Mouse (Mus musculus) forebrain, embryonic 10.5 days (tissue): ENCODE results near the gene Cox6a2. TPM values are rescaled to one million over a fixed set of nuclear protein-coding genes. Genes with fewer than 3 reads are reported as not detected.
A peak's percentile ranks its signal among the peaks of the same experiment; 100 is the strongest.

Experiments
- DNase-seq: peaks from one replicate; pipeline ENCODE4 v3.0.0-alpha.2; 2017; ENCODE audit warnings: low spot score; ENCODE audit errors: extremely low spot score
- H3K27ac ChIP-seq: fragments of 300-500 bp; sonication (generic); 2 replicates; pipeline ENCODE4 v1.5.1; 2016; ENCODE audit warnings: mild to moderate bottlenecking
- H3K27me3 ChIP-seq: fragments of 300-500 bp; sonication (generic); 2 replicates; pipeline ENCODE4 v1.6.1; 2016; ENCODE audit warnings: mild to moderate bottlenecking; ENCODE audit not compliant: poor library complexity, severe bottlenecking
- H3K36me3 ChIP-seq: fragments of 300-500 bp; sonication (generic); replicated peaks from 2 replicates; pipeline ENCODE4 v1.6.1; 2016; ENCODE audit warnings: mild to moderate bottlenecking, moderate library complexity
- H3K4me1 ChIP-seq: fragments of 300-500 bp; sonication (generic); 2 replicates; pipeline ENCODE4 v1.6.1; 2016
- H3K4me3 ChIP-seq: fragments of 300-500 bp; sonication (generic); 2 replicates; pipeline ENCODE4 v1.5.1; 2016; ENCODE audit warnings: mild to moderate bottlenecking, moderate library complexity
- H3K9me3 ChIP-seq: fragments of 300-500 bp; sonication (generic); 2 replicates; pipeline ENCODE4 v1.6.1; 2016; ENCODE audit warnings: mild to moderate bottlenecking, moderate library complexity
- WGBS: fragments of 180-500 bp; shearing (Covaris S2); methylation state at CpG from one replicate; pipeline ENCODE4 v1.1.7; 2016; 5-methylcytosine and 5-hydroxymethylcytosine counted together
- polyA plus RNA-seq: library from polyadenylated mRNA; unstranded; fragments of >200 nt; fragmentation: Nextera tagmentation; extraction: Ambion mirVana; gene quantifications from 2 replicates; pipeline ENCODE4 v1.2.1, GENCODE M21; 2016

Cox6a2 gene
- not detected in 2 replicates for polyA plus RNA-seq

DNA sequence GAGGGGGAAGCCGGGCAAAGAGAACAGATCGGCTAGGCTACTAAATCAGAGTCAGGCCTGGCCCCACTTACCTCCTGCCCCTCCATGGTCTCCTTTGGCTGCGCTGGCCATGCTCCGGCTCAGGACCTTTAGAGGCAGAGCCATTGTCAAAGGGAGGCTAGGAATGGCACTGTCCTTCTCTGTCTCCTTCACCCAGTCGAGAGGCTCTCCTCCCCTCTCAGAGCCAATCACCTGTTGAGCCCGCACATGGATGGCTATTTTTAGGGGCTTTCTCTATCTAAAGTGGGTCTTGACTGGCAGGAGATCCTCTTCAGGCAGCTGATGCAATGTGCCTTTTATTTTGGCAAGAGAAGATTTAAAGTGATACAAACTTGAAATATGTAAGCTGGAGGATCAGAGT lies at the start of gene Cox6a2:
Gene Cox6a2, minus strand, starts transcription at position 236 of the 400 bp plus-strand sequence.
- 80% methylated on average over 6 of the region's 6 CpGs for WGBS
- no peaks in the 10 kb centered on the region for H3K36me3 ChIP-seq
- no peaks in the 10 kb centered on the region for H3K9me3 ChIP-seq
- no peaks in the 10 kb centered on the region for H3K4me1 ChIP-seq
- no peak within 1 kb of the TSS for H3K4me3 ChIP-seq
- no peaks in the 10 kb centered on the region for H3K27me3 ChIP-seq
- DNase-seq: no peak
- H3K27ac ChIP-seq: no peak within 1 kb of the TSS

DNA sequence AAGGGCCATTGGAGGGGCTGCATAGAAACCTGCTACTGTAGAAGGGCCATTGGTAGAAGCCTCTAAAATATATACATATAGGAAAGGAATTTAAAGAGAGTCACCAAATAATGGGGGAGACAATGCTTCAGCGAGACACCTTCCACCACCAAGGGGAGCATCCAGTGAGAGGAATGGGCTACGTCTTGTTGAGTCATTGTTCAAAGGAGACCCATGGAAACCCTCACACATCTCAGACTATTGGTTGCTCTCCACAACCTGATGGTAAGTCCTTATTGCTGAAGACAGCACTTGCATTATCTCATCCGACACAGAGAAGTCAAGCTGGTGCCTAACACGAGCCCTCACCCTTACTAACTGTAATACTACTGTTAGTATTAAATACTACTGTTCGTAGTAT lies 49.6 kb upstream of the Cox6a2 start:
- Histone ChIP-seq H3K27ac (no peak overlapping the region), H3K4me1 (peaks cover 23% of the 10 kb centered on the region), H3K9me3 (no peaks in the 10 kb centered on the region), H3K36me3 (no peaks in the 10 kb centered on the region), H3K27me3 (peaks cover 39% of the 10 kb centered on the region), H3K4me3 (no peak overlapping the region)
- DNase-seq: no peak
- 90% methylated on average over 5 of the region's 5 CpGs for WGBS

DNA sequence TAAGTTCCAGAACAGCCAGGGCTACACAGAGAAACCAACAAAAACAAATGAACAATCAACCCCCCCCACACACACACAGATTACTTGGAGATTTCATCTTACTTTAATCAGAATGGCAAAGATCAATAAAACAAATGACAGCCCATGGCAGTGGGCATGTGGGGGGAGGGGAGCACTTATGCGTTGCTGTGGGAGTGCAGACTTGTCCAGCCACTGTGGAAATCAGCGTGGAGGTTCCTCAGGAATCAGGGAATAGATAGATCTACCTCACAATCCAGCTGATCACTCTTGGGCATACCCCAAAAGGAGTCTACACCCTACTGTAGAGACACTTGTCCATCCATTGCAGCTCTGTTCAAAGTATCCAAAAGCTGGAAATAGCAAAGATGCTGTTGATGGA lies 48.8 kb upstream of the Cox6a2 start:
- DNase-seq: no peak
- Histone ChIP-seq H3K36me3 (no peaks in the 10 kb centered on the region), H3K27ac (no peak overlapping the region), H3K9me3 (no peaks in the 10 kb centered on the region), H3K4me1 (peaks cover 23% of the 10 kb centered on the region), H3K27me3 (peaks cover 46% of the 10 kb centered on the region), H3K4me3 (no peak overlapping the region)
- 69% methylated on average over 2 of the region's 2 CpGs for WGBS

DNA sequence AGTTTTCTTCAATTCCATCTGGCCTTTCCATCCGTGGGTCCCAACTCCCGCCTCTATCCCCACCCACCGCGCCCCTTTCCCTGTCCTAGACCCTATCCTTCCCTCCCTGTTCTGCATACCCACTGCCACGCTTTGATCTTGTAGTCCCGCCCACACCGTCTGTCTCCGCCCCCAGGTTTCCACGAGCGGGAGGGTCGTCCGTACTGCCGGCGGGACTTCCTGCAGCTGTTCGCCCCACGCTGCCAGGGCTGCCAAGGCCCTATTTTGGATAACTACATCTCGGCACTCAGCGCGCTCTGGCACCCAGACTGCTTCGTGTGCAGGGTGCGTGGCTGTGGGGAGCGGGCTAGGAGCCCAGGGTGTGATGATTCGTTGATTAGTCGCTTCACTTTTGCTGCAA lies 46.4 kb upstream of the Cox6a2 start:
- Histone ChIP-seq H3K27me3 (peaks cover 57% of the 10 kb centered on the region), H3K27ac (peak overlapping the region; percentile 74), H3K4me3 (peak overlapping the region; percentile 52), H3K4me1 (peaks cover 30% of the 10 kb centered on the region), H3K9me3 (no peaks in the 10 kb centered on the region), H3K36me3 (no peaks in the 10 kb centered on the region; the same call in 1 of the 2 replicates)
- 11% methylated on average over 24 of the region's 24 CpGs for WGBS
- peak; percentile 57 for DNase-seq

DNA sequence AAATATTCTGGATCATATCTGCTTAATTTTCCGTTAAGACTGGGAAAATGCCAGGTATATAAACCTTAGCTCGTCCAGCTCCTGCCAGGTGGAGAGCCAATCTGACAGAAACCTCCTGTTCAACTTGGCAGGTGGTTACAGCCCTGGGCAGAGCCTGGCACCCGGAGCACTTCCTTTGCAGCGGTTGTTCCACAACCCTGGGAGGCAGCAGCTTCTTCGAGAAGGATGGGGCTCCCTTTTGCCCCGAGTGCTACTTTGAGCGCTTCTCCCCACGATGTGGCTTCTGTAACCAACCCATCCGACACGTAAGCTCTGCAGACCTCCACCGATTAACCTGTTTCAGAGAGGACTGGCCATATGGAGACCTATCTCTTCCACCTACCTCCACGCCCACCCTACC lies 45.8 kb upstream of the Cox6a2 start:
- peaks cover 57% of the 10 kb centered on the region for H3K27me3 ChIP-seq
- peak overlapping the region; percentile 74; the same call in 1 of the 2 replicates for H3K27ac ChIP-seq
- no peak for DNase-seq
- H3K4me1 ChIP-seq: peaks cover 33% of the 10 kb centered on the region
- WGBS: 52% methylated on average over 12 of the region's 12 CpGs
- no peaks in the 10 kb centered on the region; the same call in 1 of the 2 replicates for H3K36me3 ChIP-seq
- peak overlapping the region; percentile 52 for H3K4me3 ChIP-seq
- no peaks in the 10 kb centered on the region for H3K9me3 ChIP-seq

DNA sequence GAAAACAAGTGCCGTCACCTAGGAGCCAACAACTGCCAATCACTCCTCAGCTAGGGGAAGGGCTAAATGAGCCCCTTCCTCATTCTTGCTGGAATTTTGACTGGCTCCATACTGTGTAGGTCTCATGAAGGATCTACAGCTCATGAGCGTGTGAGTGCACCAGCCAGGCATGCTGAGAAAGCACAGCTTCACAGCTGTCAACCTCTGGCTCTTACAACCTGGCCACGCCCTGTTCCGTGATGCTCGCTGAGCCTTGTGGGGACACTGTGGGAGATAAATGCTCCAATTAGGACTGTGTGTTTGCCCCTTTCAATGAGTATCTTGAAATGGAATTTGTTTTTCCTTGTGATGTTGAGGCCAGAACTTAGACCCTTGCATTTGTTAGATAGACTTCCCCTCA lies 43.8 kb upstream of the Cox6a2 start:
- H3K4me1 ChIP-seq: peaks cover 44% of the 10 kb centered on the region
- H3K36me3 ChIP-seq: peaks cover 7% of the 10 kb centered on the region
- no peak overlapping the region for H3K4me3 ChIP-seq
- no peak for DNase-seq
- no peak overlapping the region for H3K27ac ChIP-seq
- 85% methylated on average over 5 of the region's 5 CpGs for WGBS
- H3K27me3 ChIP-seq: peaks cover 72% of the 10 kb centered on the region
- H3K9me3 ChIP-seq: no peaks in the 10 kb centered on the region

DNA sequence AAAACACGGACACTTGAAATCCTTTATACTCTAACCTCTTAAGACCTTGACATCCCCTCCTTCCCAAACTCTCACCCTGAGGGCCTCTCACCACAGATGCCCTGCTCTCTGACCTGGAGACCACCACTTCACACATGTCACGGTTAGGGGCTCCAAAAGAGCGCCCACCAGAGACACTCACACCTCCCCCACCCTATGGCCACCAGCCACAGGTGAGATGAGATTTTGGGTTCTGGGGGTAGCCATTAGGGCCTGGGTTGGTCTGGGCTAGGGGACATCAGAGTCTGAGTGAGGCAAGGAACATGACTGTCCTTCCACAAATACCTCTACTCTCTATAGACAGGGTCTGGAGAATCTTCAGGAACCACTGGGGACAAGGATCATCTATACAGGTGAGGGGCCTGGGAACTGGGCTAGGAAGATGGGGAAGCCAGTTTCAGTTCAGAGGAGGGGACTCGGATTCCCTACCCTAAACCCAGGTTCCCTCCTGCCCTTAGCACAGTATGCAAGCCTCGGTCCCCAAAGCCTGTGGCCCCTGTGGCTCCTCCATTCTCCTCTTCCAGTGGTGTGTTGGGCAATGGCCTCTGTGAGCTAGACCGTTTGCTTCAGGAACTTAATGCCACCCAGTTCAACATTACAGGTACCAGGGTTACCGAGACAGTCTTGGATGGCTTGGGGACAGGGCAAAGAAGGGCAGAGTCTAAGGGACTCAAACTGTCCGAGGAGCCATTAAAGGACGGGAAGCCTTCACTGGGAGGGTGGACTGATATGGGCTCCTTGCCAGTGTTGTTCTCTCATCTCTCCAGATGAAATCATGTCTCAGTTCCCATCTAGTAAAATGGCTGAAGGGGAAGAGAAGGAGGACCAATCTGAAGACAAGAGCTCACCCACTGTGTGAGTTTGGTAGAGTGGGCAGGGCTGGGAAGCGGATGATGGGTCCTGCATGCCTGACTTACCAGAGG lies 42.2 kb upstream of the Cox6a2 start:
- Histone ChIP-seq H3K4me3 (peak overlapping the region; percentile 56), H3K27ac (no peak overlapping the region), H3K27me3 (peaks cover 70% of the 10 kb centered on the region), H3K9me3 (no peaks in the 10 kb centered on the region), H3K36me3 (peaks cover 20% of the 10 kb centered on the region), H3K4me1 (peaks cover 53% of the 10 kb centered on the region)
- 83% methylated on average over 10 of the region's 10 CpGs for WGBS
- no peak for DNase-seq

DNA sequence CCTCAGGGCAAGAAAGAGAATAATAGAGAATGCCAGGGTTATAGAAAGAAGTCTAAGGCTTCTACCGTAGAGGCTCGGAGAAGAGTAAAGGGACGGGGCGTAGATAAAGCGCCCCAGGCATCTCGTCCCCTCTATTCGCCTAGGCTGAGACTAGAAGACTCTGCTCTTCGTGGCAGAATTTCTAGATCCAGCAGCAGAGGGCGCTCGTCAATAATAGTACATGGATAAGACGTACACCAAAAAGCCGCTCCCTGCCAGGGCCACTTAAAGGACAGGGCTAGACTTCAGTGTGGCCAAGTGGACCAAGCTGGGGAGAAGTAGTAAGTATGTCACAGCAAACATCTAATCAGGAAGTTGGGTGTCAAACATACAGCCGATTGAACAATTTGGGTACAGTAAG lies 41.3 kb upstream of the Cox6a2 start:
- peaks cover 61% of the 10 kb centered on the region for H3K27me3 ChIP-seq
- peak overlapping the region; percentile 83 for H3K27ac ChIP-seq

DNA sequence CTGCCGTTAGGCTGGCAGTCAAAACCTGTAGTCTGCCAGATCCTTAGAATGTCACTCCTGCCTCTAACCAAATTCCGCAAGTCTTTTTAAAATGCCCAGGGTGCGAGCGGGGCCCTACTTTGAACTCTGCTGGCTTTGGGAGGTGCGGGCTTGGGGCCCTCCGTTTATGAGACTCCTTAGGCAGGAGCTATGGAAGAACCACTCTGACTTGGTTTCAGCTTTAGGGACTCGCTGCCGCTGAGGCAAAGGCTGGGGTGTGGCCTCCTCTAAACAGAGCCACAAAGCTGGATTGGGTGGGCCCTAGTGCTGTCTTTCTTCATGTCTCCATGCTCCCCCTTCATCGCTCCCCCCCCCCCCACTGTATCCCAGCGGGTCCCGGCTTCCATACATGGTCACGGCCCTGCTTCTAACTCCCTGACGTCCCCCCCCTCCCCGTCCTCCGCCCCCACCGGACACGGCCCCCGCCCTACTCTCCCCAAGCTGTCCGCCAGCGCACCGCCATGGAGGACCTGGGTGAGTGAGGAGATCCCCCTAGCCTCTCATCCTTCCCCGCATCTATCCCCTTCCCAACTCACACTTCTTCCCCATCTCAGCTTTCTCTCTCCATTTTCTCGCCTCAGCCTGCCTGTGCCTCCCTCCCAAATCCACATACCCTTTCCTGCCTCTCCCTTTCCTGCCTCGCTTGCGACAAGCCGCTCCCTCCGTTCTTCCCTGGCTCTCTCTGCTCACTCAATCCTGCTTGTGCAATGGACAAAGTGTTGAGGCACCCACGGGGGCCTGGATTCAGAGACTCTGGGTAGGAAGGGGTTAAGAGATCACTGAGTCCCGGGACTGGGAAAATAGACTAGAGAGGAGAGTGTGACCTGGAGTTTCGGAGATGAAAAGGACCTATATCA lies 40.6 kb upstream of the Cox6a2 start, which contains the start of gene Tgfb1i1:
Gene Tgfb1i1, plus strand, starts transcription at position 317 of the 896 bp plus-strand sequence.
- WGBS: 4% methylated on average over 30 of the region's 30 CpGs
- H3K4me1 ChIP-seq: peaks cover 40% of the 10 kb centered on the region

More for the DNA sequence above, 41.3 kb upstream of the Cox6a2 start:
- WGBS: 2% methylated on average over 13 of the region's 13 CpGs
- peaks cover 29% of the 10 kb centered on the region for H3K36me3 ChIP-seq
- H3K4me1 ChIP-seq: peaks cover 47% of the 10 kb centered on the region
- peak overlapping the region; percentile 56 for H3K4me3 ChIP-seq
- DNase-seq: peak; percentile 81
- H3K9me3 ChIP-seq: no peaks in the 10 kb centered on the region

DNA sequence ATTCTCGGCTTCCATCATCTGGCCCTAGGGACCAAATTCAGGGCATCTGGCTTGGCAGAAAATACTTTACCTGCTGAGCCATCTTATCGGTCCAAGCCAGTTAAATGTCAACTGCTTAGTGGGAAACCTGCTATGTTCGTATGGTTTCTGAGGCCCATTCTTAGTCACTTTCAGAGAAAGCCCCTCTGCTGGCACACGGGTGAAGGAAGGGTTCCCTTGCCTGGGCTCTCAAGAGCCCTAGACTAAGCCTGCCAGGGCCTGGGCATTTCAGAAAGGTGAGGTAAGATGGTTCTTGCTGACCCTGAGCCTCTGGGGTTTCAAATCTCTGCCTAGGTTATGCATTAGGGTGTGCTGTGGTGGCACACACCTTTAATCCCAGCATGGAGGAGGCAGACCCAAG lies 39.4 kb upstream of the Cox6a2 start:
- 89% methylated on average over 4 of the region's 4 CpGs for WGBS
- no peak overlapping the region for H3K27ac ChIP-seq
- H3K4me1 ChIP-seq: peaks cover 43% of the 10 kb centered on the region
- no peak for DNase-seq
- H3K9me3 ChIP-seq: no peaks in the 10 kb centered on the region
- peaks cover 42% of the 10 kb centered on the region for H3K27me3 ChIP-seq
- peaks cover 48% of the 10 kb centered on the region for H3K36me3 ChIP-seq
- H3K4me3 ChIP-seq: no peak overlapping the region

More for the DNA sequence above, 40.6 kb upstream of the Cox6a2 start, which contains the start of gene Tgfb1i1:
- Histone ChIP-seq H3K9me3 (no peaks in the 10 kb centered on the region), H3K27me3 (peaks cover 54% of the 10 kb centered on the region), H3K27ac (peak within 1 kb of the TSS; percentile 83), H3K4me3 (peak within 1 kb of the TSS; percentile 56), H3K36me3 (peaks cover 36% of the 10 kb centered on the region)
- peak; percentile 50 for DNase-seq

DNA sequence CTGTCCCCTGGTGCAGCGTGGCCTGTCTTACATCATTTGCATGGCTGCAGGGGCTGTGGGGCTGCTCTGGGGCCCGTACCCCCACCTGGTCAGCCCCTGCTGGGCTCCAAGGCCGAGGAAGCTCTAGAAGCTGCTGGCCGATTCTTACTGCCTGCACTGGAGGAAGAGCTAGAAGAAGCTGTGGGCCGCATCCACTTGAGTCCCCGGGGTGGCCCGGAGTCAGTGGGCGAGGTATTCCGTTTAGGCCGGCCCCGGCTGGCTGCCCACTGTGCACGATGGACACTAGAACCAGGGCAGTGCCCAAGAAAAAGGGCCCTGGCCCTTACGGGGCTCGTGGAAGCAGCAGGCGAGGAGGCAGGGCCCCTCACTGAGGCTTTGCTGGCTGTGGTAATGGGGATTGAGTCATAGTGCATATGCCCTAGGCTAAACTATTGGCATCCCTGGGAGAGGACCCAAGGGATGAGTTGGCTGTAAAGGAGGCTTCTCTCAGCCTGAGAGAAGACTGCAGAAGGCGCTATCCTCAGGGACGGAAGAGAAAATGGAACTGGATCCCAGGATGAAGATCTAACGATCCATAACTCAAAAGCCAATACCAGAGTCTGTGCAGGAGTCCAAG lies 38.3 kb upstream of the Cox6a2 start:
- peaks cover 34% of the 10 kb centered on the region for H3K27me3 ChIP-seq
- DNase-seq: no peak
- H3K36me3 ChIP-seq: peaks cover 58% of the 10 kb centered on the region
- H3K4me1 ChIP-seq: peaks cover 51% of the 10 kb centered on the region
- peak overlapping the region; percentile 66 for H3K27ac ChIP-seq
- no peak overlapping the region; the same call in 1 of the 2 replicates for H3K4me3 ChIP-seq
- WGBS: 82% methylated on average over 18 of the region's 18 CpGs
- H3K9me3 ChIP-seq: no peaks in the 10 kb centered on the region

DNA sequence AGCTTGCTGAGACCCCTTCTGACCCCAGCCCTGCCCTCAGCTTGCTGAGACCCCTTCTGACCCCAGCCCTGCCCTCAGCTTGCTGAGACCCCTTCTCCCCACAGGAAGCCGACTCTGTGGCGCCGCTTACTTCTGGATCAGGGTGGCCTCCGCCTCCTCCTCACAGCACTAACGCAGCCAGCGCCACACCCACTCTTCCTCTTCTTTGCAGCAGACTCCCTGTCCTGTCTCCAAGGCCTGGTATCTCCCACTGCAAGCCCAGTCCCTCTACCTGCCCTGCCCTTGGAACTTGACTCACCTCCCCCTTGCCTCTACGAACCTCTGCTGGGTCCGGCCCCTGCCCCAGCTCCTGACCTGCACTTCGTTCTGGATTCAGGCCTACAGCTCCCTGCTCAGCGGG lies 37.7 kb upstream of the Cox6a2 start:
- no peaks in the 10 kb centered on the region for H3K9me3 ChIP-seq
- H3K4me3 ChIP-seq: no peak overlapping the region; the same call in 1 of the 2 replicates
- peaks cover 34% of the 10 kb centered on the region for H3K27me3 ChIP-seq
- peaks cover 58% of the 10 kb centered on the region for H3K36me3 ChIP-seq
- H3K27ac ChIP-seq: peak overlapping the region; percentile 66
- DNase-seq: no peak
- peaks cover 57% of the 10 kb centered on the region for H3K4me1 ChIP-seq
- 46% methylated on average over 10 of the region's 10 CpGs for WGBS
